ENCODE assay signal across 8 mouse cellular contexts in the genomic region with DNA sequence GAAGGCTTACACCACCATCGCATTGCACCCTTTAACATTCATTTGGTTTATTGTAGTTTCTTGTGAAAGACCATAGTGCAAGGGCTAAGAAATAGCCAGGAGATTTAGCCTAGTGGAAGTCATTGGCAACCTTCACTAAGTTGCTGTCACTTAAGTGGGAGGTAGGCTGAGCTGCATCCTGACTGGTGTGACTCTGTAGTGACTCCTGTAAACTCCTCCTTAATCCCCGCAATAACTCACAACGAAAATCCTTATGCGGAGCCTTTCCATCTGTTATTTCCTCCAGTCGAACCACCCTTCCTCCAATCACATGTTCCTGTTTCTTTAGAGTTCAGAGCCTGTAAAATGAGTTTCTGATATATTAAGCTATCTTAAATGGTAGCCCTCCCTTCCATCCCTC. TPM values are rescaled to one million over a fixed set of nuclear protein-coding genes. Genes with fewer than 3 reads are reported as not detected.
DNase-seq lines count a peak whose midpoint lies in the region; ATAC-seq lines count a peak whose summit lies in the region.

No protein-coding gene starts in this region.

- peak overlapping the region; percentile 100 for H3K27ac ChIP-seq in lung, embryonic 16.5 days (ENCODE audit: low read length)
- peak overlapping the region; percentile 100 for H3K27ac ChIP-seq in embryonic facial prominence, embryonic 10.5 days (replicated peaks)
- H3K27ac ChIP-seq in hindbrain, embryonic 14.5 days: peak overlapping the region; percentile 99

- peak overlapping the region; percentile 95 for H3K4me3 ChIP-seq in lung, embryonic 16.5 days (ENCODE audit: low read length)
- peak overlapping the region; percentile 94 for H3K4me3 ChIP-seq in embryonic facial prominence, embryonic 10.5 days
- peak overlapping the region; percentile 81 for H3K4me3 ChIP-seq in hindbrain, embryonic 14.5 days (replicated peaks; ENCODE audit: low read length)

- WGBS in lung, embryonic 16.5 days: 14% methylated on average over 5 of the region's 5 CpGs
- WGBS in embryonic facial prominence, embryonic 10.5 days: 28% methylated on average over 5 of the region's 5 CpGs
- 19% methylated on average over 5 of the region's 5 CpGs for WGBS in hindbrain, embryonic 14.5 days

- peak overlapping the region; percentile 64 for H3K4me2 ChIP-seq in lung, embryonic 16.5 days (ENCODE audit: low read depth, low read length)
- peak overlapping the region; percentile 67 for H3K4me2 ChIP-seq in hindbrain, embryonic 14.5 days (replicated peaks)

- DNase-seq in lung, postnatal 4 days: no peak
- DNase-seq in embryonic facial prominence, embryonic 10.5 days (ENCODE audit: low spot score): no peak
- no peak for DNase-seq in hindbrain, embryonic 14.5 days (ENCODE audit: low spot score)
- DNase-seq in urinary bladder, postnatal 10 days (ENCODE audit: low spot score): no peak
- no peak for DNase-seq in thymus, postnatal 36 days
- DNase-seq in adrenal gland, adult 18-20 months (ENCODE audit: low spot score in 2 of 2): no peak

- H3K4me1 ChIP-seq in lung, embryonic 16.5 days (replicated peaks; ENCODE audit: control insufficient read depth, insufficient read depth, low read length): peaks cover 11% of the 10 kb centered on the region
- peaks cover 16% of the 10 kb centered on the region for H3K4me1 ChIP-seq in embryonic facial prominence, embryonic 10.5 days
- peaks cover 11% of the 10 kb centered on the region for H3K4me1 ChIP-seq in hindbrain, embryonic 14.5 days (replicated peaks; ENCODE audit: control insufficient read depth, insufficient read depth, low read length)

- no peaks in the 10 kb centered on the region for H3K9me3 ChIP-seq in lung, embryonic 16.5 days (ENCODE audit: control insufficient read depth, low read length)
- H3K9me3 ChIP-seq in embryonic facial prominence, embryonic 10.5 days: no peaks in the 10 kb centered on the region
- H3K9me3 ChIP-seq in hindbrain, embryonic 14.5 days (ENCODE audit: control insufficient read depth, low read length): no peaks in the 10 kb centered on the region

- H3K27me3 ChIP-seq in lung, embryonic 16.5 days (ENCODE audit: control insufficient read depth, insufficient read depth, low read depth, low read length): no peaks in the 10 kb centered on the region
- no peaks in the 10 kb centered on the region for H3K27me3 ChIP-seq in embryonic facial prominence, embryonic 10.5 days (replicated peaks; ENCODE audit: low read depth, poor library complexity, severe bottlenecking)
- no peaks in the 10 kb centered on the region for H3K27me3 ChIP-seq in hindbrain, embryonic 14.5 days (ENCODE audit: control insufficient read depth, insufficient read depth, low read length)

- no peaks in the 10 kb centered on the region for H3K36me3 ChIP-seq in lung, embryonic 16.5 days (ENCODE audit: control insufficient read depth, insufficient read depth, low read length)
- peaks cover 11% of the 10 kb centered on the region; the same call in 1 of the 2 replicates for H3K36me3 ChIP-seq in embryonic facial prominence, embryonic 10.5 days (replicated peaks)
- no peaks in the 10 kb centered on the region for H3K36me3 ChIP-seq in hindbrain, embryonic 14.5 days (replicated peaks; ENCODE audit: control insufficient read depth, insufficient read depth)

- peak; percentile 29 for ATAC-seq in lung, embryonic 16.5 days (ENCODE audit: low read depth)
- ATAC-seq in hindbrain, embryonic 14.5 days (ENCODE audit: low FRiP score): no peak
- peak; percentile 17 for ATAC-seq in megakaryocyte-erythroid progenitor cell, adult 5-6 weeks (replicated peaks; ENCODE audit: low FRiP score, low TSS enrichment, poor library complexity, severe bottlenecking)

- peak overlapping the region; percentile 66 for H3K9ac ChIP-seq in lung, embryonic 16.5 days (ENCODE audit: low read length)
- peak overlapping the region; percentile 87 for H3K9ac ChIP-seq in hindbrain, embryonic 14.5 days

RNA-seq across cellular contexts. Expression of a gene that starts 0.5 kb away (rescaled TPM):
- polyA plus RNA-seq in lung, embryonic 16.5 days (2015; fragmentation: Nextera tagmentation; extraction: Ambion mirVana): 24.2 and 27.1 TPM in 2 replicates
- polyA plus RNA-seq in embryonic facial prominence, embryonic 10.5 days (2016; fragmentation: Nextera tagmentation; extraction: Ambion mirVana): 27.0 TPM in 2 replicates
- 20.6 and 22.5 TPM in 2 replicates for polyA plus RNA-seq in hindbrain, embryonic 14.5 days (2014; fragmentation: Nextera tagmentation; extraction: Ambion mirVana)
- 27.1 and 35.8 TPM in 2 replicates for total RNA-seq in megakaryocyte-erythroid progenitor cell, adult 5-6 weeks (2014; fragmentation: Nextera tagmentation)
- 15.1 and 27.7 TPM in 2 replicates for total RNA-seq in megakaryocyte-erythroid progenitor cell, adult 5-6 weeks (2017)
- total RNA-seq in adrenal gland, adult 18-20 months (2021): 10 to 100 TPM; 43.8 to 55.0 TPM
